In genomic region chr5:144219306-144219705, GRCm38 (mm10) we compare ENCODE assay signal across 11 mouse cellular contexts. TPM values are rescaled to one million over a fixed set of nuclear protein-coding genes. Genes with fewer than 3 reads are reported as not detected.
DNase-seq lines count a peak whose midpoint lies in the region; ATAC-seq lines count a peak whose summit lies in the region.
"Had no signal": no experiment of that assay in that cellular context is flagged by ENCODE, and none has a peak within 500 bp of the region (broad histone marks: within the 10 kb centered on the region; RNA-seq: fewer than 3 reads in every experiment).

No protein-coding gene starts in this region.

- H3K27me3 ChIP-seq in midbrain, embryonic 15.5 days (replicated peaks) = no peaks in the 10 kb centered on the region
- H3K27me3 ChIP-seq: forebrain, embryonic 12.5 days; limb, embryonic 12.5 days had no signal

- WGBS in midbrain, embryonic 15.5 days = 77% methylated on average over 12 of the region's 12 CpGs

- no peaks in the 10 kb centered on the region for H3K9me3 ChIP-seq in midbrain, embryonic 15.5 days
- H3K9me3 ChIP-seq: forebrain, embryonic 12.5 days; limb, embryonic 12.5 days had no signal

- no peak overlapping the region for H3K4me2 ChIP-seq in midbrain, embryonic 15.5 days
- H3K4me2 ChIP-seq: forebrain, embryonic 12.5 days; limb, embryonic 12.5 days had no signal

- no peak for ATAC-seq in midbrain, embryonic 15.5 days (replicated peaks)
- ATAC-seq: hindbrain, embryonic 16.5 days had no signal

- H3K36me3 ChIP-seq in midbrain, embryonic 15.5 days (replicated peaks) = peaks cover 6% of the 10 kb centered on the region; the same call in 1 of the 2 replicates

- no peak overlapping the region for H3K27ac ChIP-seq in midbrain, embryonic 15.5 days
- H3K27ac ChIP-seq: forebrain, embryonic 12.5 days; limb, embryonic 12.5 days had no signal

- no peak overlapping the region for H3K4me3 ChIP-seq in midbrain, embryonic 15.5 days
- H3K4me3 ChIP-seq: forebrain, embryonic 12.5 days; limb, embryonic 12.5 days; myocyte had no signal

- peak; percentile 32 to 48 for DNase-seq in layer of hippocampus, adult 18-20 months (ENCODE audit: low spot score in 2 of 2)
- DNase-seq in layer of hippocampus, postnatal 10 days (ENCODE audit: low spot score in 2 of 2) = no peak
- DNase-seq in embryo, embryonic 10.5 days (ENCODE audit: low spot score) = peak; percentile 36
- DNase-seq in heart, postnatal 10 days = peak; percentile 24 to 32
- DNase-seq in lung, postnatal 14 days = peak; percentile 22
- DNase-seq in thymus, postnatal 4 days = no peak

- H3K9ac ChIP-seq in midbrain, embryonic 15.5 days = no peak overlapping the region
- H3K9ac ChIP-seq: forebrain, embryonic 12.5 days; limb, embryonic 12.5 days had no signal

- intact Hi-C loops in heart, postnatal 10 days (cut with DNase I) = no loop called here

- peaks cover 23% of the 10 kb centered on the region for H3K4me1 ChIP-seq in midbrain, embryonic 15.5 days

RNA-seq across cellular contexts. Expression of gene Tecpr1, which starts 4.1 kb away (rescaled TPM):
- total RNA-seq in layer of hippocampus, adult 18-20 months (2021) = 100 to 1,000 TPM in 1 of 2 experiments, 10 to 100 TPM in 1; 97.3 to 113 TPM
- total RNA-seq in layer of hippocampus, postnatal 10 days (2021) = 10 to 100 TPM; 85.3 to 99.4 TPM
- total RNA-seq in heart, postnatal 10 days (2021) = 10 to 100 TPM; 31.2 to 32.4 TPM
- polyA plus RNA-seq in midbrain, embryonic 15.5 days (2015; fragmentation: Nextera tagmentation; extraction: Ambion mirVana) = 53.6 and 56.0 TPM in 2 replicates

RNA-seq across cellular contexts. Expression of gene Bri3, which starts 24.9 kb away (rescaled TPM):
- total RNA-seq in layer of hippocampus, adult 18-20 months (2021) = 10 to 100 TPM; 73.7 to 74.0 TPM
- total RNA-seq in layer of hippocampus, postnatal 10 days (2021) = 10 to 100 TPM; 64.3 to 69.4 TPM
- total RNA-seq in heart, postnatal 10 days (2021) = 100 to 1,000 TPM; 165 to 171 TPM
- polyA plus RNA-seq in midbrain, embryonic 15.5 days (2015; fragmentation: Nextera tagmentation; extraction: Ambion mirVana) = 108 and 113 TPM in 2 replicates

RNA-seq across cellular contexts. Expression of gene Bhlha15, which starts 29.2 kb away (rescaled TPM):
- under 1 TPM in 1 of 2 experiments, not detected in 1; 0.17 TPM for total RNA-seq in layer of hippocampus, adult 18-20 months (2021)
- total RNA-seq in layer of hippocampus, postnatal 10 days (2021) = under 1 TPM; 0.27 to 0.43 TPM
- total RNA-seq in heart, postnatal 10 days (2021) = not detected
- 0.05 and 0.06 TPM in 2 replicates for polyA plus RNA-seq in midbrain, embryonic 15.5 days (2015; fragmentation: Nextera tagmentation; extraction: Ambion mirVana)

Comparison
In these comparisons a context has a peak if more than half of its experiments do, and no peak if none do; other contexts are left out.
1. DNase-seq: peak in layer of hippocampus, adult 18-20 months (2 of 2), embryo, embryonic 10.5 days (single experiment), heart, postnatal 10 days (2 of 2) and lung, postnatal 14 days (single experiment); none in layer of hippocampus, postnatal 10 days (0 of 2) and thymus, postnatal 4 days (single experiment).